Mouse (Mus musculus) ES-Bruce4 (cell line): ENCODE measurements around the gene Arhgap21. TPM values are rescaled to one million over a fixed set of nuclear protein-coding genes. Genes with fewer than 3 reads are reported as not detected.

Experiments used
- H3K27ac ChIP-seq: 2 replicates; pipeline ENCODE4 v1.5.1; 2012; ENCODE audit warnings: low read length, inconsistent platforms; ENCODE audit not compliant: insufficient read depth
- H3K27me3 ChIP-seq: 2 replicates; pipeline ENCODE4 v1.6.1; 2012; ENCODE audit warnings: mild to moderate bottlenecking, low read length, inconsistent platforms; ENCODE audit not compliant: control insufficient read depth, poor library complexity, insufficient read depth, severe bottlenecking
- H3K36me3 ChIP-seq: 2 replicates; pipeline ENCODE4 v1.6.1; 2012; ENCODE audit warnings: inconsistent platforms, mild to moderate bottlenecking, low read length, moderate library complexity; ENCODE audit not compliant: control insufficient read depth, poor library complexity, insufficient read depth, severe bottlenecking
- H3K4me1 ChIP-seq: one replicate; pipeline ENCODE4 v1.8.1; 2011; ENCODE audit warnings: low read length; ENCODE audit not compliant: control insufficient read depth, insufficient read depth
- H3K4me3 ChIP-seq: 2 replicates; pipeline ENCODE4 v1.5.1; 2011; ENCODE audit warnings: low read depth, mild to moderate bottlenecking, low read length
- H3K9ac ChIP-seq: 2 replicates; pipeline ENCODE4 v1.6.1; 2012; ENCODE audit warnings: low read depth, mild to moderate bottlenecking, inconsistent platforms; ENCODE audit not compliant: poor library complexity, severe bottlenecking
- H3K9me3 ChIP-seq: replicated peaks from 2 replicates; pipeline ENCODE4 v1.6.1; 2012; ENCODE audit warnings: mild to moderate bottlenecking, low read length, inconsistent platforms; ENCODE audit not compliant: control insufficient read depth, poor library complexity, insufficient read depth, severe bottlenecking
- CTCF ChIP-seq: IDR thresholded peaks from one replicate; pipeline ENCODE4 v1.8.1; 2011; ENCODE audit warnings: low read depth, low read length
- EP300 ChIP-seq: IDR thresholded peaks from 2 replicates; pipeline ENCODE4 v1.6.1; 2011; ENCODE audit warnings: low read depth, low read length; ENCODE audit not compliant: insufficient read depth
- POLR2A ChIP-seq: IDR thresholded peaks from one replicate; pipeline ENCODE4 v1.8.1; 2011; ENCODE audit warnings: low read length; ENCODE audit not compliant: insufficient read depth
- polyA plus RNA-seq: library from polyadenylated mRNA; stranded (reverse); fragments of >200 nt; gene quantifications from 2 replicates; pipeline ENCODE4 v1.2.4, GENCODE M21; 2011; ENCODE audit warnings: low read depth; ENCODE audit not compliant: missing spikeins, insufficient read depth, insufficient read length

The Arhgap21 gene
- polyA plus RNA-seq, 1 experiment, result 154 TPM

- no peaks in the 10 kb centered on the region for H3K9me3 ChIP-seq
- no peak overlapping the region for H3K27ac ChIP-seq
- H3K9ac ChIP-seq, result no peak overlapping the region
- H3K4me3 ChIP-seq, result no peak overlapping the region
- no peak for TF ChIP-seq CTCF
- no peak for TF ChIP-seq POLR2A
- TF ChIP-seq EP300, result no peak
- peaks cover 7% of the 10 kb centered on the region for H3K4me1 ChIP-seq
- H3K27me3 ChIP-seq, result no peaks in the 10 kb centered on the region
- 0 out of 2 replicates have a peak, but pooled peaks cover 2% of the 10 kb centered on the region for H3K36me3 ChIP-seq
Observed at GRCm38 (mm10) chr2:20957995-20958394, 10.7 kb downstream of the Arhgap21 start.

GRCm38 (mm10) chr2:20956716-20957115 lies 12.0 kb downstream of the Arhgap21 start:
- Histone ChIP-seq H3K9ac (no peak overlapping the region), H3K9me3 (no peaks in the 10 kb centered on the region), H3K4me3 (no peak overlapping the region), H3K27ac (no peak overlapping the region), H3K27me3 (no peaks in the 10 kb centered on the region), H3K36me3 (0 out of 2 replicates have a peak, but pooled peaks cover 2% of the 10 kb centered on the region), H3K4me1 (peaks cover 2% of the 10 kb centered on the region)
- no peak for TF ChIP-seq EP300
- TF ChIP-seq POLR2A, result no peak
- TF ChIP-seq CTCF, result no peak

- Histone ChIP-seq H3K27me3 (no peaks in the 10 kb centered on the region), H3K4me1 (no peaks in the 10 kb centered on the region), H3K27ac (no peak overlapping the region), H3K9me3 (no peaks in the 10 kb centered on the region), H3K36me3 (0 out of 2 replicates have a peak, but pooled peaks cover 2% of the 10 kb centered on the region), H3K9ac (no peak overlapping the region), H3K4me3 (no peak overlapping the region)
- no peak for TF ChIP-seq EP300
- TF ChIP-seq POLR2A, result no peak
- TF ChIP-seq CTCF, result no peak
Observed at GRCm38 (mm10) chr2:20955996-20956395, 12.7 kb downstream of the Arhgap21 start.

GRCm38 (mm10) chr2:20955376-20955775 lies 13.3 kb downstream of the Arhgap21 start:
- Histone ChIP-seq H3K27ac (no peak overlapping the region), H3K36me3 (0 out of 2 replicates have a peak, but pooled peaks cover 2% of the 10 kb centered on the region), H3K9ac (no peak overlapping the region), H3K4me3 (no peak overlapping the region), H3K4me1 (no peaks in the 10 kb centered on the region), H3K9me3 (no peaks in the 10 kb centered on the region), H3K27me3 (no peaks in the 10 kb centered on the region)
- TF ChIP-seq POLR2A (no peak), CTCF (no peak), EP300 (no peak)

GRCm38 (mm10) chr2:20952716-20953115 lies 16.0 kb downstream of the Arhgap21 start:
- Histone ChIP-seq H3K4me1 (no peaks in the 10 kb centered on the region), H3K4me3 (no peak overlapping the region), H3K36me3 (no peaks in the 10 kb centered on the region), H3K27ac (no peak overlapping the region), H3K9ac (no peak overlapping the region), H3K27me3 (no peaks in the 10 kb centered on the region), H3K9me3 (no peaks in the 10 kb centered on the region)
- TF ChIP-seq POLR2A, result no peak
- no peak for TF ChIP-seq EP300
- no peak for TF ChIP-seq CTCF

- H3K9me3 ChIP-seq, result no peaks in the 10 kb centered on the region
- no peak for TF ChIP-seq EP300
- TF ChIP-seq POLR2A, result no peak
- no peak for TF ChIP-seq CTCF
- no peak overlapping the region for H3K4me3 ChIP-seq
- no peaks in the 10 kb centered on the region for H3K36me3 ChIP-seq
- H3K4me1 ChIP-seq, result peaks cover 4% of the 10 kb centered on the region
- H3K9ac ChIP-seq, result no peak overlapping the region
- no peak overlapping the region for H3K27ac ChIP-seq
- H3K27me3 ChIP-seq, result no peaks in the 10 kb centered on the region
Observed at GRCm38 (mm10) chr2:20949168-20949567, 19.5 kb downstream of the Arhgap21 start.
